Mouse (Mus musculus): Measurements from ENCODE around the gene Ncbp1. TPM values are rescaled to one million over a fixed set of nuclear protein-coding genes. Genes with fewer than 3 reads are reported as not detected.

Ncbp1 gene
- polyA plus RNA-seq (2012; rRNA removed) = 11.5 and 12.7 TPM in 2 replicates

DNA sequence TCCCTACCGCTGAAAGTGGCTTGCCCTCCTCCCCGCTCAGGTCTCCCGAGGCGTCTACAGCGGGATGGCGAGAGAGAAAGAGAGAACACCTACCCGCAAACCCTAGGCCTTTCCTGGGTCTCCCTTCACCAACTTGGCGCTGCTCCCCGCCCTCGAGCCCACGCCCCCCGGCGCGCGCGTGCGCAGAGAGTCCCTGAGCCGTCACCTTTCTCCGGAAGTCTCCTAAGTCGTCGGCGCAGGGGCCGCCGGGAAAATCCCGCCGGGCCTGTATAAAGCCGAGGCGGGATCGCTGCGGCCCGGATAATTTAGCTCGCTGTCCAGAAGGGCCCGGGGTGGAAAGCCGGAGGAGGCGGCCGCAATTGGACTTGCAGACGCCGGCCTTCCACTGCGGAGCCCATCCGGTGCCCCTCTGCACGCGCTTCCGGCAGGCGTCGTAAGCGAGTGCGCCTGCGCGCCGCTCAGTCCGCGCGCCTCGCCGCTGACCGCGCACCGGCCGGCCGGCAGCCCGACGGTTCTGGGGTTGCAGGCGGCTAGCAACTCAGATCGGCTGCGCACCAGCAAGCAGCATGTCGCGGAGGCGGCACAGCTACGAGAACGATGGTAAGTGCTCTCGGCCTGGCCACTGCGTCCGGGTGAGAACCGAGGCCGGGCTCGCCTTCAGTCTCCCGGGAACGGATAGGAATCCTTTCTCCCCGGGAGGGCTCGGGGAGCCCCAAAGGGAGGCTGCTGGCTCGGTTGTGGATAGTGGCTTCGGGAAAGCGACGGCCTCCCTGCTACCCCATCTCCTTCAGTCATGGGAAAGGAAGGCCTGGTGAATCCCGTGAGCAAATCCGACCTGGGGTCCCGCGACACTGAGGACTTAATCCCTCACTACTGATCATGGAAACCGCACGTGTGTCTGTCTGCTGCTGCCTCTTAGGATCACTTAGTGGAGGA is at the start of gene Ncbp1, which contains the start of gene Tstd2:
Gene Ncbp1 (plus strand): TSS at position 327 of the 936 bp plus-strand sequence.
Gene Tstd2 (minus strand): TSS at position 408 of the 936 bp plus-strand sequence.

GRCm38 (mm10) chr4:46195781-46196487 is 57.5 kb downstream of the Ncbp1 start, which contains the start of gene Xpa:
Xpa (minus strand) TSS chr4:46196311.

Other genes starting within 250 kb of the Ncbp1 start
- not detected in 2 replicates for gene Ccdc180, start 248.3 kb upstream of the Ncbp1 start, polyA plus RNA-seq (2012; rRNA removed)
- gene Tdrd7, start 173.3 kb upstream of the Ncbp1 start, polyA plus RNA-seq (2012; rRNA removed) = 12.0 and 12.1 TPM in 2 replicates
- gene Tmod1, start 99.7 kb upstream of the Ncbp1 start, polyA plus RNA-seq (2012; rRNA removed) = 1.6 and 2.0 TPM in 2 replicates
- 11.0 and 11.6 TPM in 2 replicates for gene Tstd2, start 81 bp downstream of the Ncbp1 start, polyA plus RNA-seq (2012; rRNA removed)
- 21.7 and 31.9 TPM in 2 replicates for gene Xpa, start 57.7 kb downstream of the Ncbp1 start, polyA plus RNA-seq (2012; rRNA removed)
- 0.08 TPM in 1 of 2 replicates, not detected in the other for gene Foxe1, start 205.0 kb downstream of the Ncbp1 start, polyA plus RNA-seq (2012; rRNA removed)

Measured in colon, adult 2 months (tissue).